Mouse (Mus musculus): ENCODE results near the gene Gab1.
A peak's percentile ranks its signal among the peaks of the same experiment; 100 is the strongest.

GRCm38 (mm10) chr8:80772732-80773460, 107.4 kb downstream of the Gab1 start:
- TF ChIP-seq CTCF (IDR thresholded peaks at IDR 0.05; ENCODE audit: low read depth) (peak; percentile 81), EP300 (optimal IDR thresholded peaks at IDR 0.05) (no peak)
